Mouse (Mus musculus): ENCODE results near the gene Eef2.
"Not testable (repeated sequence)": the region's sequence is repeated elsewhere in the genome, so short reads cannot be mapped to it uniquely, and the experiment has no call there.

The Eef2 gene

DNA sequence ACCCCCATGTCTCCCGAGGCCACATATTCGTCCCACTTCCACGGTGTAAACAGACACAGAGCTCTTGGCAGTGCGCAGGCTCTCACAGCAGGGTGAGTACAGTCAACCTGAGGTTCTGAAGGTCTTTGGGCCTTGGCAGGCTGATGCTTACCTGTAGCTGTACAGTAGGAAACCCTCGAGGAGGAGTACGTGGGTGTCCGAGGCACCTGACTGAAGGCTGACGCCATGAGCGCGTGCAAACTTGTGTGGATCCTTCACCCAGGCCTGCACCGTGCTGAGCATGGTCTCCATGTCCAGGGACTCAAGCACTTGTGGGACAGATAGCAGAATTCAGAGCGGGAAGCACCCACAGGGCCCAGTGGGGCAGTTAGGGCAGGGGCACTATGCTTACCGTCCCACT, 23.7 kb downstream of the Eef2 start:
- no peak for DNase-seq (ENCODE audit: low read depth, low spot score)

DNA sequence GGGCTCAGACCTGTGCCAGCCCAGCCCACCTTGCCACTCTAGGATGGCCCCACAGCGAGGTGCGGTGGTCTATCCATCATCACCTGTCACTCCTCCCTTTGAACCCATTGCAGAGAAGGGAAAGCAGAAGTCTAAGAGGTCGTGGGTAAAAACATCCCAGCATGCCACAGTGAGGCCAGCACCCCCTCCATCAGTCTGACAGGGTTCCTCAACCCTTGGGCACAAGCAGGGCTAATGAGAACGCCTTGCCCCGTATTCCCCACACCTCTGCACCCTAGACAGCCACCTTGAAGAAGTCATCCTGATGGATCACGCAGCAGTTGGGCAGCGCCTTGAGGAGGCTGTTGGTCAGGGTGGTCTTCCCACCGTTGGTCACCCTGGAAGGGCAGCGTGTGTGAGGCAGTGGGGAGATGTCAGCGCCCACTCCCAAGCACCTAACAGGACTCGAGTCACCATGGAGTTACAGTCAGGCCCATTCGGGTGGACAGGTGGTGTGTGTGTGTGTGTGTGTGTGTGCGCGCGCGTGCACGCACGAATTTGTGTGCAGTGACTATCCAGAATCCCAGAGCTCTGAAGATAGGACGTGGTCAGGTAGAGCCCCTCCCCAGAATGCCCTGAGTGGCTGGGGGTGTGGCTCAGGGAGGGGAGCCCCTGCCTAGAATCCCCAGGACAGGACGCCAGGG, 24.3 kb downstream of the Eef2 start:
- DNase-seq (ENCODE audit: low read depth, low spot score): no peak

DNA sequence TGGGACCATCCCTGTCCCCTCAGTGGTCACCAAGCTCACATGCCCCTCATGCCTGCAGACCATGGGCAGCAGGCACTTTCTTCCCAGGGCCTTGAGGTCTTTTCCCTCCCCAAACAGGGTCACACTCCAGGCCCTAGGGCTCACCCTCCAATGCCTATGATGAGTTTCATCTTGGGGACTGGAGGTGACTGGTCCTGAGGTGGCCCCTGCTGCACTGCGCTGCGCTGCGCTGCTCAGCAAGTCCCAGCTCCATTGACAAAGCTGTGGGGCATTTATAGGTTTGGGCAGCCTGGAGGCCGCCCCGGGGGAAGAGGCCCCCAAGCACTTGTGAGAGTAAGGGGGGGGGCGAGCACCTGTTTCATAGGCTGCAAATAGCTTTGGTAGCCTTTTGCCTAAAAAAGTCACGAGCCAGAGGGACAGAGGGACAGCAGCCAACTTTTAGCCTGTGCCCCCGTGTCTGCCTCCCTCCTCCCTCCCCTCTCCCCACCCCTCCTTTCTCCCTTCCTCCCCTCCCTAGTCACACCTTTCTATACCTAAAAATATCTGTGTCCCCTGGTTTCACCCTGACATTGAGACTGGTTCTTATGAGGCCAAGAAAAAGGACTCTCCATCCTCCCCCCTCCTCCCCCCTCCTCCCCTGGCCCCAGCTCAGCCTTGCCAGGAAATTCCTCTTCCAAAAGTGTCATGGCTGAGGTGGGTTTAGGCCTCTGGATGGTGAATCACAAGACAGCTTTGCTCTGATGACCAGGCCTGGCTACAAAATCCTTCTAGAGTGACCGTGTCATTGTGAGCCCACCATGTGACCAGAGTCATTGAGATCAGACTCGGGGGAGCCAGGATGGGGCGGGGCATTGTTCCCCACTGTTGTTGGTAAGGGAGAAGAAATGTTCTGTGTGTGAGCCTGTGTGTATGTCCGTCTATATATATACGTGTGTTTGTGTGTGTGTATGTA, 25.7 kb downstream of the Eef2 start, which contains the start of gene Nmrk2:
Nmrk2 (minus strand) TSS at position 245 of the 952 bp plus-strand sequence.
- no peak for DNase-seq (ENCODE audit: low read depth, low spot score)

DNA sequence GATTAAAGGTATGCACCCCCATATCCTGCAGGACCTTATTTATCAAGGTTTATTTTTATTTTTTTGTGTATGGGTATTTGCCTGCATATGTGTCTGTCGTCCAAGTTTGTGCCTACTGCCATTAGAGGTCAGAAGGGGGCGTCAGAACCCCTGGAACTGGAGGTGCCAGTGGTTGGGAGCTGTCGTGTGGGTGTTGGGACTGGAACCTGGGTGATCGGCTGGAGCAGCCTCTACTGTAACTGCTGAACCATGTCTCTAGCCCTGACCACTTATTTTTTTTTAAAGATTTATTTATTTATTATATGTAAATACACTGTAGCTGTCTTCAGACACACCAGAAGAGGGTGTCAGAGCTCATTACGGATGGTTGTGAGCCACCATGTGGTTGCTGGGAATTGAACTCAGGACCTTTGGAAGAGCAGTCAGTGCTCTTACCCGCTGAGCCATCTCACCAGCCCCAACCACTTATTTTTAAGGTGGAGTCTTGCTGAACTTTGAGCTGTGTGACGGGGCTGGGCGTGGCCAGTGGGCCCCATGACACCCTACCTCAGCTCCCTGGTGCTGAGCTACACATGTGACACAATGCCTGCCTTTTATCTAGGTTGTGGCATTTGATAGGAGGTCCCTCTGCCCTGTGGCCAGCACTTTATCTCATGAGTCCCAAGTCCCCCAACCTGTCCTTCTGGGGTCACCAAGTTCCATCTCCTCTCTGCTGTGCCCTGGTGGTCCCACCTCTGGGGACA, 26.7 kb downstream of the Eef2 start:
- no peak for DNase-seq (ENCODE audit: low read depth, low spot score)

DNA sequence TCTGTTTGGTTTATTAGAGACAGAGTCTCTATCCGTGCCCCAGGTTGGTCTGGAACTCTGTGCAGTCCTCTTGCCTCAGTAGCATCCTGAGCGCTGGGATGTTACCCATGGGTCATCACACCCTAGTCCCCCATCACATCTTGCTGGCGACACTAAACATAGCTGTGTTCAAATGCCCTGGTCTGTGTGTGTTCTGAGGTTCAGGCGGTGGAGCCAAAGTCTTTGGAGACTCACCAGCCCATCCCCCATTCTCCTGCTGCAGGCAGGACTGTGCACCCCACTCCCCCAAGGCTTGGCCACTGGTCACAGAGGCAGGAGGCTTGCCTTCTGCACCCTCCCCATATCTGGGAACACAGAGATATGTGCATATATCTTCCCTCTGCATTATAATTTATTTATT, 27.7 kb downstream of the Eef2 start:
- no peak for DNase-seq (ENCODE audit: low read depth, low spot score)

DNA sequence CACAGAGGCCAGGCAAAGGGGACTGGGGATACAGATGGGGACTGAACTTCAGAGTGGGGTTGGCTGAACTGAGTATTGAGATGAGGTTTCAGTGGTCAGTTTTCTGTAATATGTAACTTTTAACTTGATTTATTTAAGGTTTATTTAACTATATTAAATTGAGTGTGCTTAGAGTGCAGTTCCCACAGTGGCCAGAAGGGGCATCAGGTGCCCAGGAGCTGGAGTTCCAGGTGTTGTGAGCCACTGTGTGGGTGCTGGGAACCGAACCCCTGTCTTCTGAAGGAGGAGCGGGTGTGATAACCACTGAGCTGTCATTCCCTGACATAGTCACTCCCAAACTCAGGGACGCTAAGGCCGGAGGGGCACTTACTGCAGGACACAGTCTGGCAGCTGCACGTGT, 33.7 kb downstream of the Eef2 start:
- no peak for DNase-seq (ENCODE audit: low read depth, low spot score)

DNA sequence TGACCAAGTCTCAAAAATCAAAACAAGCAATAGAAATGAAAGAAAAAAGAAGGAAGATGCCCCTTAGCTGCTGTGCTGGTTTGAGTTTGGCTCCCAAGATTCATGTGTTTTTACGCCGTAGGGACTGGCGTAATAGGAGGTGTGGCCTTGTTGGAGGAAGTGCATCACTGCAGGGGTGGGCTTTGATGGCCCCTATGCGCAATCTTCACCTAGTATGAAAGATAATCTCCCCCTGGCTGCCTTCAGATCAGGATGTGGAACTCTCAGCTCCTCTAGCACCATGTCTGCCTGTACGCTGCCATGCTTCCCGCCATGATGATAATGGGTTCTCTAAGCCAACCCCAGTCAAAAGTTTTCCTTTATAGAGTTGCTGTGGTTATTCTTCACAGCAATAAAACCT, 39.8 kb downstream of the Eef2 start:
- no peak for DNase-seq (ENCODE audit: low read depth, low spot score)

DNA sequence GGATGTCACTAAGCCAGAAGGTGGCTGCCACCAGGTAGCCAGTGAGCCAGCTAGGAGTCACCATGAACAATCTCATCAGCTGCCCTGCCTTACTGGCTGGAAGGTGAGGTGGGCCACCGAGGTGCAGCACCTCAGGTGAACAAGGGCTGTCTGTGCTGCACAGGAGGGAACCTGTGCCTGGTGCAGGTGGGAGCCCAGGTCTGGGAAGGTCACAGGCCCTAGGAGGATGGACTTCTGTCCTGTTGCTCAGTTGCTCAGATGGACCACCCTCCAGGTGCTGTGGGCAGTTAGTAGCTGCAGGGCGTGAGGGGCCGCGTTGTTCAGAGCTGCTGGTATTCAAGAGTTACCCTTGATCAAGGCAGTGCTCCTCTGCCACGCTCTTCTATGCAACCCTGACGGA, 40.4 kb downstream of the Eef2 start:
- DNase-seq (ENCODE audit: low read depth, low spot score): no peak

DNA sequence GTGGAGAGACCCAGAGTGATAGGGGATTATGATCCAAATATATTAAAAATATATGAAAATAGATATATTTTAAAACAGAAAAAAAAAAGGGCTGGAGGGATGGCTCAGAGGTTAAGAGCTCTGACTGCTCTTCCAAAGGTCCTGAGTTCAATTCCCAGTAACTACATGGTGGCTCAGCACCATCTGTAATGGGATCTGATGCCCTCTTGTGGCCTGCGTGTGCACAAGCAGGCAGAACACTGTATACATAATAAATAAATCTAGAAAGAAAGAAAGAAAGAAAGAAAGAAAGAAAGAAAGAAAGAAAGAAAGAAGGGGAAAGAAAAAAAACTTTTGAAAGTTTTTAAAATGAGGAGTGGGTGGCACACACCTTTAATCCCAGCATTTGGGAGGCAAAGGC, 40.8 kb downstream of the Eef2 start:
- not testable (repeated sequence) for DNase-seq (ENCODE audit: low read depth, low spot score)

DNA sequence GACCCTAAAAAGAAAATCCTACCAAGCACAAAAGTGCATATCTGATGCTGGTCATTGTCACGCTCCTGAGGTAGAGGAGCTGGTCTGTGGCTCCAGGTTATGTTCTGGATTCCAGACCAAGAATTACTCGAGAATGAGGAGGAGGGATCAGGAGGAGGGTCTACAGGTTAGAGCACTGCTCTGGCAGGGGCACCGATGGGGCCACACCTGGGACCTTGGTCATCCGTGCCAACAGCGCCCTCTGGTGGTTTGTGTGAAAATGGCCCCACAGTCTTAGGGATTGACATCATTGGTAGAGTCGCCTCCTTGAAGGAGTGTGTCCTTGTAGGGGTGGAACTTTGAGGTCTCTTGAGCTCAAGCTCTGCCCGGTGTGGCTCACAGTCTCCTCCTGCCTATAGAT, 41.5 kb downstream of the Eef2 start:
- no peak for DNase-seq (ENCODE audit: low read depth, low spot score)

DNA sequence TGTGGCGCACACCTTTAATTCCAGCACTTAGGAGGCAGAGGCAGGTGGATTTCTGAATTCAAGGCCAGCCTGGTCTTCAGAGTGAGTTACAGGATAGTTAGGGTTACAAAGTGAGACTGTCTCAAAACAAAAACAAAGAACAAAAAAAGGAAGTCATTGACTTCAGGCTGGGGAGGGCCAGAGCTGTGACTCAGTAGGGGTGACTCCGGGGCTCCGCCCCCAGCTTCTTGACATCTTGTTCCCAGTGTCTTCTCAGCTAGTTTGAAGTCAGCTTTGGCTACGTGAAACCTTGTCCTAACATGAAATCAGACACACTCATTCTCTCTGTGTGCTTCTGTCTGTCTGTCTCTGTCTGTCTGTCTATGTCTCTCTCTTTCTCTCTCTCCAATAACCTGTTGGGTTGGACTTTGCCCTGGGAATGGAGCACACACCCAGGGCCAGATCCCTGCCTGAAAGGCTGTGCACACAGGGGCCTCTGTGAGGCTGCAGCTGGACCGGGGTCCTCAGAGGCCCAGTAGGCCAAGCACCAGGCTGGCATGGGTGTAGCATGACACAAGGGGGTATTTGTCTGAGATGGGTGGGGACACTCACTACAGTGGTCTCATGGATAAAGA, 45.1 kb downstream of the Eef2 start:
- DNase-seq (ENCODE audit: low read depth, low spot score): no peak

DNA sequence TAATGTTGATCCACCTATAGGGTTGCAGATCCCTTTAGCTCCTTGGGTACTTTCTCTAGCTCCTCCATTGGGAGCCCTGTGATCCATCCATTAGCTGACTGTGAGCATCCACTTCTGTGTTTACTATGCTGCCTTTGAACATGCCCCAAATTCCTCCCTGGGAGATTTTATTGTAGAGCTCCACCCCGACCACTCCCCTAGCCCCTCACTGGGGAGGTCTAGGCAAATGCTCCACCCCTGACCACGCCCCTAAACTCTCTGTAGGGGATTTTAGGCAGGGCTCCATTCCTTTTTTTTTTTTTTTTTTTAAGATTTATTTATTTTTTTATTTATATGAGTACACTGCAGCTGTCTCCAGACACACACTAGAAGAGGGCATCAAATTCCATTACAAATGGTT, 47.3 kb downstream of the Eef2 start:
- not testable (repeated sequence) for DNase-seq (ENCODE audit: low read depth, low spot score)

DNA sequence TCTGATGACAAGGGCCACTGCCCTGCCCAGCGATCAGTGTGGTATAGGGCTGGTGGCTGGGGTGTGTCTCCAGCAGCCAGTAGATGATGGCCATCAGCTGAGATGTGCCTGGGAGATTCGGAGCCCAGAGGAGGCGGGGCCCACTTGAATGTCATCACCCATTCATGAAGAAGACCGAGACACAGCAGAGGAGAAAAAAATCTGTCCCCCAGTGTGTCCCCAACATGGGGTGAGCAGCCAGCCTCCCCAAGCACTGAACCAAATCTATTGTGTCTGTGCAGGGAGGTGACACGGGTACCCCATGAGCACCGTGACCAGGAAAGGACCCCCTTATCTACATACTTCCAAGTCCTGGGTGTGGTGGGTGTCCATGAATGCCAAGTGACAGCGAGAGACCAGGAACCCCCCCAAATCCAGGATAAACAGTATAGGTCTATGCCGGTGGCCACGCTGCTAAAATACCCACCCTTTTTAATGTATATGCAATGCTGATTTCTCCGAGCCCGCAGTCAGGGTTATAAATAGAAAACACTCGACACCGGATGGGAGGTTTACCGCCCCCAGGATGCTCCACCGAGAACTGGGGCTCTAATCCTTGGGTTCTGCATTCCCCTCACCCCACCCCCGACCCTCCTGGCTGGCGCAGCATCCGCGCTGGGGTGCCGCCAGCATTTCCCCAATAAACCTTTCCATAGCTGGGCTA, 53.5 kb downstream of the Eef2 start:
- DNase-seq (ENCODE audit: low read depth, low spot score): no peak

DNA sequence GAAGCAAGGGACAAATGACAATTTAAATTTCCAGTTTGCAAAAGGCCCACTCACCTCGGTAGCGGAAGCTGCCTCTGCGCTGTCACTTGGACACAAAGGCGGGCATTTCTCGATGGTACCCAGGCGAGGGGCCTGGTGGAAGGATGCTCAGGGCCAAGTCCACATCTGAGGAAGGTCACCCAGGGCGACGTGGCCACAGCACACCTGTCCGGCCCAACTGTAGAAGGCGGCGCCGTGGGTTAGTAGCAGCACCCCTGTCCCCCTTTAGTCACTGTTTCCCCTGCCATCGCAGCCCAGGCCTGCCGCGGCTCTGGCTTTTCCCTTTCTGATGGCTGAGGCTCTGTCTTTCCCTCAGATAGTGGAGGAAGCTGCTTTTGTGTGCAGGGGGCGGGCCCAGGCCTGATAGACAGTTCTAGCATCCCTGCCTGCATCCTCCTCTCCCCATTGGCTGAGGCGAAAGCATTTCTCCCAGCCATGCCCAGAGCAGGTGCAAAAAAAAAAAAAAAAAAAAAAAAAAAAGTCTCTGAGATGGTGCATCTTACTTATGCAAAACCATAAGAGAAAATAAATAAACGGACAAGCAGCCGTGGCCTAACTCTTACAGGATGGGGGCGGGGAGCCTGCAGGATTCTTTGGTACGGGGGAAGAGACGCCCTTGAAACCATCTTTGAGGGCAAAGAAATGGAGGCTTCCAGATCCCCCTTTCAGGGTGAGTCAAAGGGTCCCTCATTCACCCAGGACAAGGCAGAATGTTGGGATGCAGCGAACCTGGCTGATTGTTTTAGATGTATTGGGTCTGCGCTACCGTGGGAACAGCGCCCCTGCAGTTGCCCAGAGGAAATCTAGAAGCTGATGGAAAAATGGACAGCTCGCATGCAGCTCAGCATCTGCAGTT, 54.3 kb downstream of the Eef2 start, which contains the start of gene Atcay:
Atcay (minus strand) TSS at position 396 of the 895 bp plus-strand sequence.
- DNase-seq (ENCODE audit: low read depth, low spot score): no peak

DNA sequence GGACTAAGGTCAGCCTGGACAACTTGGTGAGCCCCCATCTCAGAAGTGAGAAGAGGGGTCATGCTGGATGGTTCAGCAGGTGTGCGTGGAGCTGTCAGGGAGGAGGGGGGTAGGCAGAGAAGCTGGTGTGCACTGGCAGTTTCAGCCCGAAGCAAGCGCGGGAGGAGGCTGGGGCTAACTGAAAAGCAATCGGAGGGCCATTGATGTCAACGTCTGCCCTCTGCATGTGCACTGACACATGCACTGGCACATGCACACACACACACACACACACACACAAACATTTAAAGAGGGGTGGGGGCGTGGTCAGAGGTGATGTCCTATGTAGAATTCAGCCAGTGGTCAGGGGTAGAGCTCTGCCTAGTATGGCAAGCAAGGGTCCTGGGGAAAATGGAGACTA, 55.0 kb downstream of the Eef2 start:
- DNase-seq (ENCODE audit: low read depth, low spot score): no peak

Measured in embryo, embryonic 11.5 days (tissue).